Mouse (Mus musculus) forebrain, embryonic 10.5 days (tissue): Measurements from ENCODE around the gene Lpar1. TPM values are rescaled to one million over a fixed set of nuclear protein-coding genes. Genes with fewer than 3 reads are reported as not detected.

ENCODE experiments used
- DNase-seq: peaks from one replicate; pipeline ENCODE4 v3.0.0-alpha.2; 2017; ENCODE audit warnings: low spot score; ENCODE audit errors: extremely low spot score
- H3K27ac ChIP-seq: fragments of 300-500 bp; sonication (generic); 2 replicates; pipeline ENCODE4 v1.5.1; 2016; ENCODE audit warnings: mild to moderate bottlenecking
- H3K27me3 ChIP-seq: fragments of 300-500 bp; sonication (generic); 2 replicates; pipeline ENCODE4 v1.6.1; 2016; ENCODE audit warnings: mild to moderate bottlenecking; ENCODE audit not compliant: poor library complexity, severe bottlenecking
- H3K36me3 ChIP-seq: fragments of 300-500 bp; sonication (generic); replicated peaks from 2 replicates; pipeline ENCODE4 v1.6.1; 2016; ENCODE audit warnings: mild to moderate bottlenecking, moderate library complexity
- H3K4me1 ChIP-seq: fragments of 300-500 bp; sonication (generic); 2 replicates; pipeline ENCODE4 v1.6.1; 2016
- H3K4me3 ChIP-seq: fragments of 300-500 bp; sonication (generic); 2 replicates; pipeline ENCODE4 v1.5.1; 2016; ENCODE audit warnings: mild to moderate bottlenecking, moderate library complexity
- H3K9me3 ChIP-seq: fragments of 300-500 bp; sonication (generic); 2 replicates; pipeline ENCODE4 v1.6.1; 2016; ENCODE audit warnings: mild to moderate bottlenecking, moderate library complexity
- WGBS: fragments of 180-500 bp; shearing (Covaris S2); methylation state at CpG from one replicate; pipeline ENCODE4 v1.1.7; 2016; 5-methylcytosine and 5-hydroxymethylcytosine counted together
- polyA plus RNA-seq: library from polyadenylated mRNA; unstranded; fragments of >200 nt; fragmentation: Nextera tagmentation; extraction: Ambion mirVana; gene quantifications from 2 replicates; pipeline ENCODE4 v1.2.1, GENCODE M21; 2016

The Lpar1 gene
- polyA plus RNA-seq, 1 experiment from 2014 or later, result 60.9 TPM

DNA sequence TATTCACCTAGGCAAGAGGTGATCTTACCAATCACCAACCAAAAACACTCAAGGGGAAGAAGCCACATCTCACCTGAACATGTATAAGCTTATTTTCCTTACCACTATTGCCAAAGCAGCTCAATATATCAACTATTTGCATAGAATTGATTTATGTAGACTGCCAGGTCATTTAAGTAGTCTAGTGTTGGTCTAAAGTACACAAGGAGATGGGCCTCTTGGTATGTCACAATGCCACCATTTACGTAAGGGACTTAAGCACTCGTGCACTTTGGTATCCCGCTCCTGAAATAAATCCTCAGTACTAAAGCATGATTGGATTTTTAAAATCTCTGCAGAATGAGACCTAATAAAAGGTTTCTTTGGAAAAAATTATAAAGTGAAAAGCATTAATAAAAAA lies 12.9 kb downstream of the Lpar1 start:
- 90% methylated on average over 3 of the region's 3 CpGs for WGBS
- no peaks in the 10 kb centered on the region for H3K9me3 ChIP-seq
- no peaks in the 10 kb centered on the region for H3K27me3 ChIP-seq
- DNase-seq, result no peak
- no peak overlapping the region for H3K4me3 ChIP-seq
- H3K27ac ChIP-seq, result no peak overlapping the region
- H3K4me1 ChIP-seq, result peaks cover 11% of the 10 kb centered on the region
- H3K36me3 ChIP-seq, result peaks cover 64% of the 10 kb centered on the region

DNA sequence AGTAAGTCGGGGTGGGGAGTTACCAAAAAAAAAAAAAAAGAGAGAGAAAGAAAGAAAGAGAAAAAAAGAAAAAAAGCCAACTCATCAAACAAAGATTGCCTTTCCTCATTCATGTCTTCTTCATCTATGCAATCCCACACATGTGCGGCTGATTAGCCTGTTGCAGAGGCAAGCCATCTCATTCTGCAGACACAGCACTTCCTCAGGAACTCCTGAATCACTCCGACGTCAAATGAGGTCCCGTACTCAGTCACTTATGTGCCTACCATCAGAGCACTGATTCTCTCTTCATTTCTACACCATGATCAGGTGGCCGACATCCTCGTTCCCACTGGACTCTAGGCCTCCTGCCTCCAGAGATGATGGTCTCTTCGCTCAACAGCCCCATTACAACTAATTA lies 13.3 kb downstream of the Lpar1 start:
- Histone ChIP-seq H3K27ac (no peak overlapping the region), H3K9me3 (no peaks in the 10 kb centered on the region), H3K36me3 (peaks cover 59% of the 10 kb centered on the region), H3K4me3 (no peak overlapping the region), H3K27me3 (0 out of 2 replicates have a peak, but pooled peaks cover 2% of the 10 kb centered on the region), H3K4me1 (peaks cover 7% of the 10 kb centered on the region; the same call in 1 of the 2 replicates)
- no peak for DNase-seq
- 83% methylated on average over 8 of the region's 8 CpGs for WGBS

DNA sequence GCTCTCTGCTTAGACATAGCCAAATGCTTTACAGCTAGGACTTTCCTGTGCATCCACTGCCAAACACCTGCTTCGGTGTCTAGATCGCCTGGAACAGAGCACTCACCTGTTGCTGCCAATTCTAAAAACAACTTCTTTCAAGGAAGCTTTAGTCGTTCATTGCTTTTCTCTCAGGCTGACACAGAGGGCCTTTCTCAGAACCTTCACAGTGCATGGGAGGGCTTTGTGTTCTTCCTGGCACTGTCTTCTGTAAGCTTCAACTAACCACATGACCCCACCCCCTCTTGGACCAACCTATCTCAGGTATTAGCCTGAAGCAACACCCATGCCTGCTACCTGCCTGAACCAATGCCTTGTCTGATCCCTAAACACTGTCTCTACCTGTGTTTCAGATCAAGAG lies 15.0 kb downstream of the Lpar1 start:
- 93% methylated on average over 3 of the region's 3 CpGs for WGBS
- no peak overlapping the region for H3K27ac ChIP-seq
- peaks cover 11% of the 10 kb centered on the region; the same call in 1 of the 2 replicates for H3K27me3 ChIP-seq
- peaks cover 15% of the 10 kb centered on the region for H3K4me1 ChIP-seq
- DNase-seq, result no peak
- H3K4me3 ChIP-seq, result no peak overlapping the region
- no peaks in the 10 kb centered on the region for H3K9me3 ChIP-seq
- peaks cover 42% of the 10 kb centered on the region for H3K36me3 ChIP-seq

DNA sequence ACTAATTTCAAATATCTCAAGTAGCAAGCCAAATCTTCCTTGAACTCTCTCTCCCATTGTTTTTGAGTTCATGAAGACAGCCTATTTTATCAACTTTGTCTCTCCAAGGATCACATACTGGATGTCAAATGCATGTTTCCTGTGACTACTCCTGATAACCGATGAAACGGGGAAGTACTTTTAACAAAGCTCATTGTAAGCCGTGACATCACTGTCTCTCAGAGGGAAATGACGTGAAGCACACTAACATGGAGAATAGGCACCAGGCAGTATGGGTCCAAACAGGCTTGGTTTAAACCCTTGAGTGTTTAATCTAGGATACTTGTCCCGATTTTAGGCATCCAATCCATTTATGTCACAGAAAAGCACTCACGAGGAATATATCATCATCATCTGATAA lies 17.9 kb downstream of the Lpar1 start:
- H3K9me3 ChIP-seq, result no peaks in the 10 kb centered on the region
- WGBS, result 89% methylated on average over 6 of the region's 6 CpGs
- H3K4me1 ChIP-seq, result peaks cover 22% of the 10 kb centered on the region
- peaks cover 11% of the 10 kb centered on the region; the same call in 1 of the 2 replicates for H3K27me3 ChIP-seq
- no peak overlapping the region for H3K4me3 ChIP-seq
- no peak overlapping the region for H3K27ac ChIP-seq
- no peak for DNase-seq
- peaks cover 17% of the 10 kb centered on the region for H3K36me3 ChIP-seq

DNA sequence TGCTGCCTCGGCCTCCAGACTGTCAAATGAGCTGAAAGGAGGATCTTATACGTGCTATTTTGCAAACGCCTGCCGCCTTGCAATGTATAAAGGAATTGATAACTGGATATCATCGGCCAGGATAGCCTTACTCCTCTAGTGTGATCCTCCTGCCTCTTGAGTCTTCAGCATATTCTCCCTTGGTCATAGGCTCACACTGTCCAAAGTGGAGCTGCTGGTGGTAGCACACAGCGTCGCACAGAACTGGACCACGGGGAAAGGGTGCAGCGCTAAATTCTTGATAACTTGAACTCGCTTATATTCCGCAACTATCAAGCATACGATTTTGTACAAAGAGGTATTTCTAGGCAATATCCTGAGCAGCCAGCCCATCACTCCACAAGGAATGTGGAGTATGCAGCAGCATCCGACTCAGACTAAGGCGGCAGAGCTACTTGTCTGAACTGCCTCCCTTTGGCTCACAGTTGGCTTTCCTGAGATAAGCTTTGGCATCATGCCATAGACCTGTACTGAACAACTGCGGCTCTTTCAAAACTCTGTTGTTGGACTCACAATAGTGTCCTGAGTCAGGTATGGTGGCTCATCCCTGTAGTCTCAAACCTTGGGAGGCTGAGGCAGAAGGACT lies 18.9 kb downstream of the Lpar1 start:
- peaks cover 28% of the 10 kb centered on the region for H3K4me1 ChIP-seq
- 90% methylated on average over 15 of the region's 15 CpGs for WGBS
- DNase-seq, result peak; percentile 8
- H3K27me3 ChIP-seq, result peaks cover 11% of the 10 kb centered on the region; the same call in 1 of the 2 replicates
- peak overlapping the region; percentile 5; the same call in 1 of the 2 replicates for H3K27ac ChIP-seq
- H3K9me3 ChIP-seq, result no peaks in the 10 kb centered on the region
- H3K4me3 ChIP-seq, result no peak overlapping the region
- H3K36me3 ChIP-seq, result peaks cover 13% of the 10 kb centered on the region

DNA sequence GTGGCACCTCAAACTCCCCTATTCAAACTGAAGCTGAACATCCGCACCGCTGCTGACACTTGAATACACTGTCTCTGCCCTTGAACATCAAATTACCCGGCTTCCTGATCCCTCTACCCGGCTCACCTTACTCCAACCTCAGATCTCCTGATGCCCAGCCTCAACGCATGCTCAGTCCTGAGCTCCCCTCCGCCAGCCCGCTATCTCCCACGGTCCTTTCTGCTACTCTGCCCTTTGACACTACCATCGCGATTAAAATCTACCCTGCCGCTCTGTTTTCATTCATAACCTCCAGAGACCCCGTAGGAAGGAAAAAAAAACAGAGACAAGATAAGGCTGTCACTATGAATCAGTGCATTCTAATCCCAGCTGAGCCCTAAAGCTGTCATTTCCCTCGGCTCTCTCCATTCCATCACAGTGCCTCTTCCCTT lies 19.5 kb downstream of the Lpar1 start:
- Histone ChIP-seq H3K4me3 (no peak overlapping the region), H3K27ac (peak overlapping the region; percentile 5; the same call in 1 of the 2 replicates), H3K9me3 (no peaks in the 10 kb centered on the region), H3K27me3 (peaks cover 11% of the 10 kb centered on the region; the same call in 1 of the 2 replicates), H3K36me3 (peaks cover 13% of the 10 kb centered on the region), H3K4me1 (peaks cover 32% of the 10 kb centered on the region)
- peak; percentile 13 for DNase-seq
- 35% methylated on average over 13 of the region's 13 CpGs for WGBS

DNA sequence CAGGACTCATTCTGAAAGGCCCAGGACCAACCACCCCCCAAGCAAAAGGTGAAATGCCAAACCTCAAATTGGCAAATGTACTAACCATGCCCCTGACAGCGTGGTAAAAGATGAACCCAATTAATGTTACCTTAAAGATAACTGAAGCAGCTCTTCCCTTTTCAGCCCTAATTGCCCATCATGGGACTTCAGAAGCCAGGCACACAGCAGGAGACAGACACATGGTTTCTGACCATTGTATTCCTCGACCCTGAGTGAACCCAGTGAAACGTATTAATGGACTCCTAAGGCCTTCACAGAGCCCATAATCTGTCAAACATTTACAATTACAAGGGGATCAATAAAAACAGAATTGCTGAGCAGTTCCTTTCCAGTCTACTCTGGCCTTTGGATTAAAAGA lies 20.2 kb downstream of the Lpar1 start:
- H3K36me3 ChIP-seq, result peaks cover 8% of the 10 kb centered on the region
- H3K27me3 ChIP-seq, result peaks cover 11% of the 10 kb centered on the region; the same call in 1 of the 2 replicates
- WGBS, result 13% methylated on average over 3 of the region's 3 CpGs
- H3K9me3 ChIP-seq, result no peaks in the 10 kb centered on the region
- no peak overlapping the region for H3K4me3 ChIP-seq
- no peak for DNase-seq
- H3K4me1 ChIP-seq, result peaks cover 39% of the 10 kb centered on the region
- H3K27ac ChIP-seq, result no peak overlapping the region

DNA sequence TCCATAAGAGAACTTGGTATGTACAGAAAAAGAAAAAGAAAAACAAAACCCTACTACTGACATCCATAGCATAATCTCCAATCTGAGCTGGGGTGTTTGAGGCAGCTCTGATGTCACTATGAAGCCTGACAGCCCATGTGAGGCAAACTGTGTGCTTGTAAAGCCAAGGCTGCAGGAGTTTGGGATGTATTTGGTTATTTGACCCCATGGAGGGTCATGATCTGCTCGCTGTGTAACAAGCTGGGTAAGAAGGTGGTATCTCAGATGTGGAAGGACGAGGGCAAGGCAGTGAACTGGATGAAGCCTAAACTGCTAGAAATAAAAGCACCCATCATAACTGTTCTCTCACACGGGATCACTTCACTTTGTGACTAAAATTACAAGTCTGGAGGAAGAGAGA lies 21.4 kb downstream of the Lpar1 start:
- no peak overlapping the region for H3K27ac ChIP-seq

DNA sequence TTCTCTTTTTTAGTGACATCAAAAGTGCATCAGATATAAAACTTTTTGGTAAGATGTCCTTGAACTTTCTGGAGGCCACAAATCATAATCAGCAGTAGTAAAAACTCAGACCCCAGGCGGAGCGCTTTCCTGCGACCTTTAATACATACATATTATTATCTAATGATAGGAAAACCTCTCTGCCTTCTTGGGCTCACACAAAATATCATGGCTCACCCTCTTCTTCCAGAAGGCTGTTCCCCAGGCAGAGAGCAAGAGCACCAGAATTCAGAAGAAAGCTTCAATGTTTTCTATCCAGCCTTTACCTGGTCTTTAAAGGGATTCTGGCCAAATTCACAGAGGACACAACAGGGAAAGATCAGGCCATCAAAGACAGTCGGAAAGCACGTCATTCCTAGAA lies 23.0 kb downstream of the Lpar1 start:
- Histone ChIP-seq H3K9me3 (no peaks in the 10 kb centered on the region), H3K4me1 (peaks cover 39% of the 10 kb centered on the region), H3K4me3 (no peak overlapping the region), H3K27ac (no peak overlapping the region), H3K36me3 (no peaks in the 10 kb centered on the region), H3K27me3 (peaks cover 11% of the 10 kb centered on the region; the same call in 1 of the 2 replicates)
- 84% methylated on average over 5 of the region's 5 CpGs for WGBS
- DNase-seq, result no peak

More for the DNA sequence above, 21.4 kb downstream of the Lpar1 start:
- peaks cover 11% of the 10 kb centered on the region; the same call in 1 of the 2 replicates for H3K27me3 ChIP-seq
- H3K9me3 ChIP-seq, result no peaks in the 10 kb centered on the region
- peaks cover 3% of the 10 kb centered on the region for H3K36me3 ChIP-seq
- peaks cover 39% of the 10 kb centered on the region for H3K4me1 ChIP-seq
- no peak for DNase-seq
- H3K4me3 ChIP-seq, result no peak overlapping the region
- 68% methylated on average over 3 of the region's 3 CpGs for WGBS

DNA sequence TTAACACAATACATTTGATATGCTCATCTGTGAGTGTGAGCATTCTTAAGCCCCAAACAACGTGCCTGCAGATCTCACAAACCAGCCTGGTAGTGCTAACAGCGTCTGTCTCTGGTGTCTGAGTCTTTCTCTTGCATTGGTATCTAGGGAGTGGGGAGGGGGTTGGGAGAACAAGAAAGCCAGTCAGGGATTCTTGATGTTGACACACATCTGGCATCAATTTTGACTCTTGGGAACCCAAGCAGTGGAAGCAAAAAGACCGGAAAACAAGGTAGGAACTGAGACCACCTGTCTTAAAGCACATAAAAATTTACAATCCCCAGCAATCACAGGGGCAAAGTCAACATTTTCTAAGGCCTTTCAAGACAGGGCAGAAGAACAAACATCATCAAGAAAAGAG lies 23.4 kb downstream of the Lpar1 start:
- Histone ChIP-seq H3K9me3 (no peaks in the 10 kb centered on the region), H3K4me3 (no peak overlapping the region), H3K4me1 (peaks cover 39% of the 10 kb centered on the region), H3K36me3 (no peaks in the 10 kb centered on the region), H3K27ac (no peak overlapping the region), H3K27me3 (peaks cover 8% of the 10 kb centered on the region; the same call in 1 of the 2 replicates)
- DNase-seq, result no peak
- WGBS, result 55% methylated on average over 3 of the region's 3 CpGs

DNA sequence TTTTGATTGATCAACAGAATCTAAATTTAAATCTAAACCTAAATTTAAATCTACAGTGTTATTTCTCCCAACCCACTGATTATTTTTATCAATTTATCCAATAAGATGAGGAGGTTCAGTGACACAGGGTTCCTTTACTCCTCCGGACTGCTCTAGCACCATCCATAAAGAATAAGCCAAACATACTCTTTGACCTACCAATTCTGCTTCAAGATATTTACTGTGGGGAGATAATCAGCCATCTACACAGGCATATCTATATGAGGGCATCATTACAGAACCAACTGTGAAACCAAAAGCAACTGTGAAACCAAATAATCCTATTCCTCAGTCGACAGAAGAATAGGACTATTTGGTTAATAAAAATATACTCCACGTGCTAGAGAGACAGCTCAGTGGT lies 25.8 kb downstream of the Lpar1 start:
- Histone ChIP-seq H3K9me3 (0 out of 2 replicates have a peak, but pooled peaks cover 2% of the 10 kb centered on the region), H3K4me3 (no peak overlapping the region), H3K27me3 (no peaks in the 10 kb centered on the region), H3K36me3 (peaks cover 8% of the 10 kb centered on the region), H3K27ac (no peak overlapping the region), H3K4me1 (peaks cover 20% of the 10 kb centered on the region; the same call in 1 of the 2 replicates)
- 90% methylated on average over 3 of the region's 3 CpGs for WGBS
- DNase-seq, result no peak

DNA sequence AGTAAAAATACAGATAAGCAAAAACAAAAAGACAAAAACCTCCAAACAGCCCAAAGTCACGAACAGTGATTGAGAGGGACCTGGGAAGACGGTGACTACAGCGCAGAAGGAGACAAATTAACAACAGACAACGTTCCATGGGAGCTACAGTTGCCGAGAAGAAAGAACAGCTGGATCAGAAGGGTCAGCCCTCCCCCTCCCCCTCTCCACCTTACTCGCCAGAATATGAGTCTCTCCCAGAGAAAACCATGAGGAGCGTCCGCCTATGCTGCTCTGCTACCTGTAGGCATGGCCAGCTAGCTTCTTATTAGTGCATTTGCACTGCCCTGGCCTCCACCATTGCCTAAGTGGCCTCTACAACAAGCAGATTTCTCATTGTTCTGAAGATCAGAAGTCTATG lies 32.6 kb downstream of the Lpar1 start:
- no peak for DNase-seq
- WGBS, result 63% methylated on average over 8 of the region's 8 CpGs
- peaks cover 14% of the 10 kb centered on the region for H3K36me3 ChIP-seq
- H3K4me1 ChIP-seq, result peaks cover 29% of the 10 kb centered on the region
- H3K27me3 ChIP-seq, result no peaks in the 10 kb centered on the region
- no peak overlapping the region for H3K27ac ChIP-seq
- H3K4me3 ChIP-seq, result no peak overlapping the region
- H3K9me3 ChIP-seq, result 0 out of 2 replicates have a peak, but pooled peaks cover 7% of the 10 kb centered on the region

DNA sequence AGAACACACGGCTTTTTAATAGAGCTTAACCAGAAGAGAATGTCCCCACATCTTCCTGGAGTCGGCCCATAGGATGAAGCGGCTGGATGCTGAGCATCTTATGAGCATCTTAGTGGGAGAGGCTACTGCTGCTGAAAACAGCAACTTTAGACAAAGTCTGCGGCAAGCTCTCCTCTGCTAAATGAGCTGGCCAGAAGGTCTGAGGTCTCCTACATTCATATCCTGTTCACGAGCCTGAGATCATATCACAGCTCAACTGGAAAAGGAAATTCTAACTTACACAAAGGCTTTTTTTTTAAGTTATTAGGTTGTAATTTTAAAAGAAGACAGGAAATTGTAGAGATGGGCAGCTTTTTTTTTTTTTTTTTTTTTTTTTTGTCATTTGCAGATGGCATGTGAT lies 33.2 kb downstream of the Lpar1 start:
- Histone ChIP-seq H3K27ac (no peak overlapping the region), H3K27me3 (no peaks in the 10 kb centered on the region), H3K4me1 (peaks cover 29% of the 10 kb centered on the region), H3K4me3 (no peak overlapping the region), H3K36me3 (peaks cover 14% of the 10 kb centered on the region), H3K9me3 (0 out of 2 replicates have a peak, but pooled peaks cover 7% of the 10 kb centered on the region)
- WGBS, result 80% methylated on average over 5 of the region's 5 CpGs
- no peak for DNase-seq
